Comparison of ENCODE assay signal across 8 mouse cellular contexts in the genomic region with DNA sequence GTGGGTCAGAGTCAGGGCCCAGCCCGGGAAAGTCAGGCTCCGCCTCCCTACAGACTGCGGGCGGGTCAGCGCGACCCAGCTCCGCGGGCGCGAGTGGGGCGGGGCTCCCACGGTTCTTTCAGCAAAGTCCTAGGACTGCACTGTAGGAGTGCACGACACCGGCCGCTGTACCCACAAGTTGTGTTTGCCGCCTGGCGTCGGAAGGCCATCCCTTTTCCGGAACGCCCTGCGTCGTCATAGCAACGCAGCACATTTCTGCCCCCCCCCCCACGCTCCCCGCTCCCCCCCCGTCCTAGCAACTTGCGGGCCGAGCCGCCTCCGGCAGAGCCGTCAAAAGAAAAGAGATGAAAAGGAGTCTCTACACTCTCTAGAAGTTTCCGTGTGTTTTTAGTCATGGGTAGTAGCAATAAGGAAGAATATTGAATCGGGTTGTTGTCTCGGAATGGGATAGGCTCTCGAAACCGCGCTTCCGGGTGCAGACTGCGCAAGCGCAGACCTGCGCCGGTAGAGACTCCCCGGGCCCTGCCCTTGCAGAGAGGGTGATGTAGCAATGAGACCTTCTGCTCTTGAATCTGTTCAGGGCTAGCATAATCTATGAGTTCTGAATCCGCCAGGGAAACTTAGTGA. TPM values are rescaled to one million over a fixed set of nuclear protein-coding genes. Genes with fewer than 3 reads are reported as not detected.
DNase-seq lines count a peak whose midpoint lies in the region; ATAC-seq and TF ChIP-seq lines count a peak whose summit lies in the region.

A gene (minus strand): TSS at position 489 of the 627 bp plus-strand sequence.

- TF ChIP-seq POLR2A in olfactory bulb, adult 2 months (IDR thresholded peaks at IDR 0.05; ENCODE audit: insufficient read depth, low read depth, low read length): no peak; the same call in 1 of the 2 replicates
- TF ChIP-seq POLR2A in thymus, adult 2 months (IDR thresholded peaks at IDR 0.05; ENCODE audit: control insufficient read depth, extremely low read depth, insufficient read depth, low read length, poor library complexity): peak; percentile 59; the same call in 1 of the 2 replicates

- no peaks in the 10 kb centered on the region for H3K27me3 ChIP-seq in forebrain, embryonic 15.5 days
- no peaks in the 10 kb centered on the region for H3K27me3 ChIP-seq in lung, embryonic 14.5 days (ENCODE audit: insufficient read depth, low read length)
- H3K27me3 ChIP-seq in thymus, adult 2 months (ENCODE audit: control insufficient read depth, insufficient read depth, low read length): no peaks in the 10 kb centered on the region

- H3K4me3 ChIP-seq in forebrain, embryonic 15.5 days: peak within 1 kb of the TSS; percentile 69
- peak within 1 kb of the TSS; percentile 56 for H3K4me3 ChIP-seq in layer of hippocampus, adult 2 months
- peak within 1 kb of the TSS; percentile 58 for H3K4me3 ChIP-seq in lung, embryonic 14.5 days (ENCODE audit: low read depth, low read length)
- H3K4me3 ChIP-seq in olfactory bulb, adult 2 months (ENCODE audit: insufficient read depth, low read depth, low read length): peak within 1 kb of the TSS; percentile 61
- peak within 1 kb of the TSS; percentile 44 for H3K4me3 ChIP-seq in thymus, adult 2 months (ENCODE audit: control insufficient read depth, insufficient read depth, low read length)

- H3K9ac ChIP-seq in forebrain, embryonic 15.5 days (replicated peaks): peak within 1 kb of the TSS; percentile 43
- peak within 1 kb of the TSS; percentile 54 for H3K9ac ChIP-seq in lung, embryonic 14.5 days

- H3K36me3 ChIP-seq in forebrain, embryonic 15.5 days: no peaks in the 10 kb centered on the region
- no peaks in the 10 kb centered on the region for H3K36me3 ChIP-seq in lung, embryonic 14.5 days (ENCODE audit: insufficient read depth)
- H3K36me3 ChIP-seq in thymus, adult 2 months (ENCODE audit: control insufficient read depth, insufficient read depth, low read length): no peaks in the 10 kb centered on the region

- DNase-seq in ES-CJ7 (ENCODE audit: low read depth, low spot score): peak; percentile 93
- DNase-seq in cerebellum, adult 11 months: peak; percentile 79
- peak; percentile 85 to 88 for DNase-seq in heart, postnatal 36 days
- peak; percentile 85 to 86 for DNase-seq in layer of hippocampus, adult 2 months (ENCODE audit: low spot score in 2 of 2)
- peak; percentile 94 for DNase-seq in lung, embryonic 14.5 days
- DNase-seq in thymus, adult 2 months: peak; percentile 90

- peak; percentile 50 for TF ChIP-seq CTCF in layer of hippocampus, adult 2 months (conservative IDR thresholded peaks at IDR 0.05)
- TF ChIP-seq CTCF in lung, embryonic 14.5 days (IDR thresholded peaks at IDR 0.05; ENCODE audit: low read depth): 0 out of 2 replicates have a peak, but pooled peaks have one; percentile 25
- no peak for TF ChIP-seq CTCF in olfactory bulb, adult 2 months (IDR thresholded peaks at IDR 0.05; ENCODE audit: insufficient read depth, low read depth, low read length)
- no peak for TF ChIP-seq CTCF in thymus, adult 2 months (IDR thresholded peaks at IDR 0.05; ENCODE audit: borderline replicate concordance, control insufficient read depth, extremely low read depth, insufficient read depth, low read length, poor library complexity)

- WGBS in forebrain, embryonic 15.5 days: under 1% methylated on average over 44 of the region's 44 CpGs
- under 1% methylated on average over 44 of the region's 44 CpGs for whole genome bisulfite sequencing in lung, embryonic 14.5 days
- WGBS in olfactory bulb, adult 2 months: under 1% methylated on average over 44 of the region's 44 CpGs
- WGBS in thymus, adult 2 months: 1% methylated on average over 44 of the region's 44 CpGs

- no peaks in the 10 kb centered on the region for H3K9me3 ChIP-seq in forebrain, embryonic 15.5 days
- no peaks in the 10 kb centered on the region for H3K9me3 ChIP-seq in lung, embryonic 14.5 days (ENCODE audit: low read depth, low read length)

- peak; percentile 97 for ATAC-seq in forebrain, embryonic 15.5 days (replicated peaks)
- peak; percentile 96 for ATAC-seq in lung, embryonic 14.5 days (ENCODE audit: insufficient read depth)

- H3K4me2 ChIP-seq in forebrain, embryonic 15.5 days (replicated peaks): peak within 1 kb of the TSS; percentile 72
- H3K4me2 ChIP-seq in lung, embryonic 14.5 days: peak within 1 kb of the TSS; percentile 67

- H3K4me1 ChIP-seq in forebrain, embryonic 15.5 days: peaks cover 10% of the 10 kb centered on the region
- no peaks in the 10 kb centered on the region for H3K4me1 ChIP-seq in lung, embryonic 14.5 days (ENCODE audit: insufficient read depth)
- no peaks in the 10 kb centered on the region for H3K4me1 ChIP-seq in olfactory bulb, adult 2 months (ENCODE audit: control insufficient read depth, insufficient read depth, low read length)
- peaks cover 26% of the 10 kb centered on the region for H3K4me1 ChIP-seq in thymus, adult 2 months (replicated peaks; ENCODE audit: control insufficient read depth, insufficient read depth, low read length)

- H3K27ac ChIP-seq in forebrain, embryonic 15.5 days (replicated peaks): peak within 1 kb of the TSS; percentile 59
- H3K27ac ChIP-seq in layer of hippocampus, adult 2 months: peak within 1 kb of the TSS; percentile 88
- peak within 1 kb of the TSS; percentile 54 for H3K27ac ChIP-seq in lung, embryonic 14.5 days (ENCODE audit: low read depth)
- no peak within 1 kb of the TSS for H3K27ac ChIP-seq in olfactory bulb, adult 2 months (ENCODE audit: insufficient read depth, low read depth, low read length)
- H3K27ac ChIP-seq in thymus, adult 2 months (ENCODE audit: control insufficient read depth, insufficient read depth, low read length): peak within 1 kb of the TSS; percentile 85

- intact Hi-C loops in heart, postnatal 36 days (cut with DNase I): loop anchor here (5.0 kb wide), 2 partner anchors 52 to 137 kb away; a partner anchor contains a TSS

RNA-seq across cellular contexts. Expression of the gene that starts here (rescaled TPM):
- polyA plus RNA-seq in forebrain, embryonic 15.5 days (2015; fragmentation: Nextera tagmentation; extraction: Ambion mirVana): 0.31 TPM in 2 replicates
- total RNA-seq in heart, postnatal 36 days (2021): not detected
- 1 to 10 TPM in 1 of 2 experiments, under 1 TPM in 1; 0.61 to 1.3 TPM for total RNA-seq in layer of hippocampus, adult 2 months (2021)
- 0.12 and 0.50 TPM in 2 replicates for polyA plus RNA-seq in lung, embryonic 14.5 days (2014; fragmentation: Nextera tagmentation; extraction: Ambion mirVana)
- not detected in 2 replicates for polyA plus RNA-seq in olfactory bulb, adult 2 months (2012; ENCODE audit: insufficient read depth, insufficient read length, low replicate concordance, missing spikeins)
- 2.4 and 3.2 TPM in 2 replicates for polyA plus RNA-seq in thymus, adult 2 months (2012; rRNA removed)

Comparison
In these comparisons a context has a peak if more than half of its experiments do, and no peak if none do; other contexts are left out.
1. Peak in ATAC-seq, H3K4me3 ChIP-seq, H3K27ac ChIP-seq, H3K9ac ChIP-seq and H3K4me2 ChIP-seq in forebrain, embryonic 15.5 days; RNA of the gene not detected or under 1 TPM.
2. Peak in DNase-seq in heart, postnatal 36 days; RNA of the gene not detected or under 1 TPM.
3. Peak in DNase-seq, ATAC-seq, H3K4me3 ChIP-seq, H3K27ac ChIP-seq, H3K9ac ChIP-seq and H3K4me2 ChIP-seq in lung, embryonic 14.5 days; RNA of the gene not detected or under 1 TPM.
4. CTCF ChIP-seq: peak in layer of hippocampus, adult 2 months (single experiment) and lung, embryonic 14.5 days (single experiment); none in olfactory bulb, adult 2 months (single experiment) and thymus, adult 2 months (single experiment).
5. Peak in every context shown above with its lines, with median percentiles within 50 percentile points of each other: DNase-seq and H3K4me3 ChIP-seq.